Mouse (Mus musculus): Measurements from ENCODE around the gene Epop. TPM values are rescaled to one million over a fixed set of nuclear protein-coding genes. Genes with fewer than 3 reads are reported as not detected.
"Not testable (repeated sequence)": the region's sequence is repeated elsewhere in the genome, so short reads cannot be mapped to it uniquely, and the experiment has no call there.

The Epop gene
- polyA plus RNA-seq, 1 experiment, result 0.86 TPM

GRCm38 (mm10) chr11:97656269-97656971 lies 26.9 kb upstream of the Epop start:
- TF ChIP-seq CTCF (conservative IDR thresholded peaks at IDR 0.05; ENCODE audit: insufficient read depth, insufficient read length, low read depth, low read length) (no peak), POLR2A (IDR thresholded peaks at IDR 0.05; ENCODE audit: low read depth, low read length) (no peak)
- no peak for DNase-seq
- H3K4me1 ChIP-seq (ENCODE audit: control insufficient read depth, insufficient read depth, low read length), result peaks cover 13% of the 10 kb centered on the region
- 84% methylated on average over 14 of the region's 14 CpGs for WGBS
- no peak overlapping the region for H3K4me3 ChIP-seq (ENCODE audit: insufficient read depth, low read depth, low read length)
- no peaks in the 10 kb centered on the region for H3K36me3 ChIP-seq (ENCODE audit: control insufficient read depth, insufficient read depth, low read length)
- H3K27ac ChIP-seq (ENCODE audit: insufficient read depth, low read depth, low read length), result no peak overlapping the region
- H3K27me3 ChIP-seq (replicated peaks; ENCODE audit: control insufficient read depth, insufficient read depth, low read length), result no peaks in the 10 kb centered on the region

GRCm38 (mm10) chr11:97654210-97654609 lies 24.7 kb upstream of the Epop start:
- 93% methylated on average over 2 of the region's 2 CpGs for WGBS
- no peak for TF ChIP-seq POLR2A (IDR thresholded peaks at IDR 0.05; ENCODE audit: low read depth, low read length)
- no peak for TF ChIP-seq CTCF (conservative IDR thresholded peaks at IDR 0.05; ENCODE audit: insufficient read depth, insufficient read length, low read depth, low read length)
- H3K27ac ChIP-seq (ENCODE audit: insufficient read depth, low read depth, low read length), result no peak overlapping the region

GRCm38 (mm10) chr11:97653376-97653775 lies 23.9 kb upstream of the Epop start:
- H3K36me3 ChIP-seq (ENCODE audit: control insufficient read depth, insufficient read depth, low read length); H3K4me1 ChIP-seq (ENCODE audit: control insufficient read depth, insufficient read depth, low read length); H3K27ac ChIP-seq (ENCODE audit: insufficient read depth, low read depth, low read length); H3K27me3 ChIP-seq (replicated peaks; ENCODE audit: control insufficient read depth, insufficient read depth, low read length); H3K4me3 ChIP-seq (ENCODE audit: insufficient read depth, low read depth, low read length): not testable (repeated sequence)
- DNase-seq, result peak; percentile 18
- 89% methylated on average over 11 of the region's 11 CpGs for WGBS

More at GRCm38 (mm10) chr11:97654210-97654609, 24.7 kb upstream of the Epop start:
- Histone ChIP-seq H3K36me3 (ENCODE audit: control insufficient read depth, insufficient read depth, low read length) (no peaks in the 10 kb centered on the region), H3K4me3 (ENCODE audit: insufficient read depth, low read depth, low read length) (no peak overlapping the region), H3K27me3 (replicated peaks; ENCODE audit: control insufficient read depth, insufficient read depth, low read length) (no peaks in the 10 kb centered on the region), H3K4me1 (ENCODE audit: control insufficient read depth, insufficient read depth, low read length) (peaks cover 7% of the 10 kb centered on the region)
- DNase-seq, result no peak

- no peak overlapping the region for H3K27ac ChIP-seq (ENCODE audit: insufficient read depth, low read depth, low read length)
These were observed 20.8 kb upstream of the Epop start for GRCm38 (mm10) chr11:97650341-97650740.

GRCm38 (mm10) chr11:97648541-97648940 lies 19.0 kb upstream of the Epop start:
- not testable (repeated sequence) for H3K4me3 ChIP-seq (ENCODE audit: insufficient read depth, low read depth, low read length); H3K27ac ChIP-seq (ENCODE audit: insufficient read depth, low read depth, low read length); H3K4me1 ChIP-seq (ENCODE audit: control insufficient read depth, insufficient read depth, low read length); H3K27me3 ChIP-seq (replicated peaks; ENCODE audit: control insufficient read depth, insufficient read depth, low read length); DNase-seq; H3K36me3 ChIP-seq (ENCODE audit: control insufficient read depth, insufficient read depth, low read length)
- 81% methylated on average over 4 of the region's 4 CpGs for WGBS

More at GRCm38 (mm10) chr11:97650341-97650740, 20.8 kb upstream of the Epop start:
- Histone ChIP-seq H3K36me3 (ENCODE audit: control insufficient read depth, insufficient read depth, low read length) (no peaks in the 10 kb centered on the region), H3K27me3 (replicated peaks; ENCODE audit: control insufficient read depth, insufficient read depth, low read length) (no peaks in the 10 kb centered on the region), H3K4me1 (ENCODE audit: control insufficient read depth, insufficient read depth, low read length) (no peaks in the 10 kb centered on the region), H3K4me3 (ENCODE audit: insufficient read depth, low read depth, low read length) (no peak overlapping the region)
- WGBS, result 43% methylated on average over 5 of the region's 5 CpGs
- no peak for DNase-seq
- TF ChIP-seq CTCF (conservative IDR thresholded peaks at IDR 0.05; ENCODE audit: insufficient read depth, insufficient read length, low read depth, low read length) (no peak), POLR2A (IDR thresholded peaks at IDR 0.05; ENCODE audit: low read depth, low read length) (no peak)

GRCm38 (mm10) chr11:97644834-97645233 lies 15.3 kb upstream of the Epop start:
- no peak overlapping the region for H3K27ac ChIP-seq (ENCODE audit: insufficient read depth, low read depth, low read length)
- H3K27me3 ChIP-seq (replicated peaks; ENCODE audit: control insufficient read depth, insufficient read depth, low read length), result no peaks in the 10 kb centered on the region
- TF ChIP-seq POLR2A (IDR thresholded peaks at IDR 0.05; ENCODE audit: low read depth, low read length) (no peak), CTCF (conservative IDR thresholded peaks at IDR 0.05; ENCODE audit: insufficient read depth, insufficient read length, low read depth, low read length) (peak; percentile 89)
- 3% methylated on average over 6 of the region's 6 CpGs for WGBS
- no peaks in the 10 kb centered on the region for H3K4me1 ChIP-seq (ENCODE audit: control insufficient read depth, insufficient read depth, low read length)
- no peak overlapping the region for H3K4me3 ChIP-seq (ENCODE audit: insufficient read depth, low read depth, low read length)
- peak; percentile 85 for DNase-seq
- H3K36me3 ChIP-seq (ENCODE audit: control insufficient read depth, insufficient read depth, low read length), result no peaks in the 10 kb centered on the region

- Histone ChIP-seq H3K27me3 (replicated peaks; ENCODE audit: control insufficient read depth, insufficient read depth, low read length) (no peaks in the 10 kb centered on the region), H3K4me3 (ENCODE audit: insufficient read depth, low read depth, low read length) (no peak overlapping the region), H3K36me3 (ENCODE audit: control insufficient read depth, insufficient read depth, low read length) (no peaks in the 10 kb centered on the region), H3K4me1 (ENCODE audit: control insufficient read depth, insufficient read depth, low read length) (no peaks in the 10 kb centered on the region), H3K27ac (ENCODE audit: insufficient read depth, low read depth, low read length) (no peak overlapping the region)
- TF ChIP-seq CTCF (conservative IDR thresholded peaks at IDR 0.05; ENCODE audit: insufficient read depth, insufficient read length, low read depth, low read length), result no peak
- no peak for TF ChIP-seq POLR2A (IDR thresholded peaks at IDR 0.05; ENCODE audit: low read depth, low read length)
- WGBS, result 82% methylated on average over 8 of the region's 8 CpGs
- DNase-seq, result no peak
These were observed 14.0 kb upstream of the Epop start for GRCm38 (mm10) chr11:97643380-97644055.
